ENCODE assay signal across 26 mouse cellular contexts in genomic region chr12:102709896-102710295, GRCm38 (mm10). TPM values are rescaled to one million over a fixed set of nuclear protein-coding genes. Genes with fewer than 3 reads are reported as not detected.
"Had no signal": no experiment of that assay in that cellular context is flagged by ENCODE, and none has a peak within 500 bp of the region (broad histone marks: within the 10 kb centered on the region; RNA-seq: fewer than 3 reads in every experiment).

No protein-coding gene starts in this region.

- ATAC-seq: midbrain, embryonic 15.5 days had no signal

- H3K9me3 ChIP-seq: megakaryocyte, embryonic 14.5 days; midbrain, embryonic 12.5 days; midbrain, embryonic 15.5 days; neural tube, embryonic 12.5 days had no signal

- H3K4me3 ChIP-seq: megakaryocyte, embryonic 14.5 days; midbrain, embryonic 12.5 days; midbrain, embryonic 15.5 days; neural tube, embryonic 12.5 days had no signal

- H3K27me3 ChIP-seq: midbrain, embryonic 15.5 days; neural tube, embryonic 12.5 days had no signal

- H3K36me3 ChIP-seq: midbrain, embryonic 12.5 days; midbrain, embryonic 15.5 days; neural tube, embryonic 12.5 days had no signal

- DNase-seq: lung, adult 18-20 months; lung, embryonic 14.5 days; lung, postnatal 14 days; lung, postnatal 36 days; right cerebral cortex, postnatal 25 days; right cerebral cortex, postnatal 4 days; spleen, adult 18-20 months; thymus, adult 2 months; thymus, postnatal 25 days; thymus, postnatal 4 days had no signal

- H3K27ac ChIP-seq: macrophage; midbrain, embryonic 12.5 days; midbrain, embryonic 15.5 days; neural tube, embryonic 12.5 days had no signal

- H3K4me2 ChIP-seq: lung, embryonic 14.5 days; midbrain, embryonic 12.5 days; midbrain, embryonic 15.5 days; neural tube, embryonic 12.5 days had no signal

- H3K9ac ChIP-seq: lung, embryonic 14.5 days; midbrain, embryonic 12.5 days; midbrain, embryonic 15.5 days; neural tube, embryonic 12.5 days had no signal

RNA-seq across cellular contexts. Expression of gene Gm28051, which starts 47.7 kb away (rescaled TPM):
- total RNA-seq: megakaryocyte progenitor cell, adult 5-6 weeks; monocyte, adult 5-6 weeks; neutrophil, adult 5-6 weeks had no signal
- polyA plus RNA-seq: liver, embryonic 16.5 days; lung, embryonic 14.5 days; lung, embryonic 16.5 days; macrophage; midbrain, embryonic 12.5 days; midbrain, embryonic 15.5 days; midbrain, postnatal 0 days; neural tube, embryonic 12.5 days; neural tube, embryonic 14.5 days; small intestine, adult 2 months; stomach, embryonic 14.5 days; stomach, embryonic 16.5 days; thymus, adult 2 months; urinary bladder, adult 2 months had no signal
